ENCODE assay signal across 26 mouse cellular contexts in genomic region chr1:89439351-89439750, GRCm38 (mm10).
"Had no signal": no experiment of that assay in that cellular context is flagged by ENCODE, and none has a peak within 500 bp of the region (broad histone marks: within the 10 kb centered on the region; RNA-seq: fewer than 3 reads in every experiment).

No protein-coding gene starts in this region.

- H3K4me1 ChIP-seq: intestine, embryonic 15.5 days; kidney, embryonic 15.5 days; liver, embryonic 13.5 days; liver, embryonic 15.5 days had no signal

- H3K9me3 ChIP-seq: heart, embryonic 10.5 days; heart, embryonic 12.5 days; hindbrain, embryonic 10.5 days; hindbrain, embryonic 12.5 days; intestine, embryonic 15.5 days; kidney, embryonic 15.5 days; limb, embryonic 12.5 days; liver, embryonic 13.5 days; liver, embryonic 15.5 days had no signal

- DNase-seq: gastrocnemius, postnatal 10 days; gastrocnemius, postnatal 25 days; heart, adult 18-20 months; heart, postnatal 10 days; heart, postnatal 4 days; kidney, adult 11 months; kidney, adult 2 months; kidney, adult 9 months; kidney, postnatal 14 days; kidney, postnatal 36 days; layer of hippocampus, adult 9-11 months; layer of hippocampus, postnatal 36 days; left cerebral cortex, postnatal 4 days; liver; liver, embryonic 13.5 days; liver, postnatal 0 days had no signal

- H3K27me3 ChIP-seq: heart, embryonic 12.5 days; hindbrain, embryonic 12.5 days; intestine, embryonic 15.5 days; kidney, embryonic 15.5 days; limb, embryonic 12.5 days; liver, embryonic 13.5 days; liver, embryonic 15.5 days had no signal

- H3K4me3 ChIP-seq: heart, embryonic 10.5 days; heart, embryonic 12.5 days; hindbrain, embryonic 10.5 days; hindbrain, embryonic 12.5 days; intestine, embryonic 15.5 days; kidney, embryonic 15.5 days; limb, embryonic 12.5 days; liver, embryonic 13.5 days; liver, embryonic 15.5 days had no signal

- H3K36me3 ChIP-seq: heart, embryonic 10.5 days; heart, embryonic 12.5 days; hindbrain, embryonic 10.5 days; hindbrain, embryonic 12.5 days; intestine, embryonic 15.5 days; kidney, embryonic 15.5 days; limb, embryonic 12.5 days; liver, embryonic 13.5 days; liver, embryonic 15.5 days had no signal

- H3K27ac ChIP-seq: heart, embryonic 10.5 days; hindbrain, embryonic 10.5 days; hindbrain, embryonic 12.5 days; hindbrain, embryonic 14.5 days; intestine, embryonic 15.5 days; kidney, embryonic 15.5 days; kidney, postnatal 0 days; liver, embryonic 13.5 days; liver, embryonic 15.5 days had no signal
